Mouse (Mus musculus) brain, embryonic 14.5 days (tissue): ENCODE data around the gene Mfn2.

Experiments used
- CTCF ChIP-seq: fragments of 200-500 bp; IDR thresholded peaks from 2 replicates; pipeline ENCODE4 v1.5.1; 2012; ENCODE audit warnings: inconsistent platforms, mild to moderate bottlenecking, moderate library complexity, borderline replicate concordance; ENCODE audit not compliant: insufficient read depth, insufficient read length; ENCODE audit errors: extremely low read depth
- POLR2A ChIP-seq: fragments of 200-500 bp; IDR thresholded peaks from 2 replicates; pipeline ENCODE4 v1.6.1; 2012; ENCODE audit warnings: mild to moderate bottlenecking, inconsistent platforms, borderline replicate concordance; ENCODE audit not compliant: poor library complexity, insufficient read depth, insufficient read length, severe bottlenecking; ENCODE audit errors: extremely low read depth

DNA sequence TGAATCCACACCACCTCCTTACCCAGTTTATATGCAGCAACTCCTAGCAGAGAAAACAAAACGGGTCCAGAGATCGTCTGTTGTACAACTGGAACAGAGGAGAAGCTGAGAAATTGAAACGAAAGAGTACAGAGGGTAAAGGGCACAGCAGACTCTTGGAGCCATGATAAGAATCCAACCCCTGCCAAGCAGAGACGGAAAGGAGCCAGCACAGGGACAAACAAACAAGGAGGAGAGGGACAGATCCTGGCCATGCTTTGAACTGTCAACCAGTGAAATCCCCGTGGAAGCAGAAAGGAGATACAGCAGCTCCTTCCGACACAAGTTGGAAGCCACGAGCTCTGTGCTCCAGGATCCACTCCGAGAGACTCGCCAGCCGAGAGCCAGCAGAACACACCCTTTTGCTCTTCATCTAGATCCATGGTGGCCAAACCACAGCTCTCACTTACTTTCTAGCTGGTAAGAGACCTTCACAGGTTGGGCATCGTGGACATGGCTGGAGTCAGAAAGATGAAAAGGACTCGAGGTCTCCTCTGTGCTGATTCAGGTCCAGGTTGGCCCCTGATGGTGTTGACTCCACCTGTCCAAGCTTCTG lies 1.5 kb downstream of the Mfn2 start:
- TF ChIP-seq CTCF = no peak
- TF ChIP-seq POLR2A = no peak
